Mouse (Mus musculus) liver, embryonic 16.5 days (tissue): ENCODE data around the gene Lipe. TPM values are rescaled to one million over a fixed set of nuclear protein-coding genes. Genes with fewer than 3 reads are reported as not detected.
"Not testable (repeated sequence)": the region's sequence is repeated elsewhere in the genome, so short reads cannot be mapped to it uniquely, and the experiment has no call there.

Experiments
- ATAC-seq: fragments of 200-750 bp; cut with Nextera tagmentation; 2 replicates; pipeline ENCODE4 v1.8.0; 2017; ENCODE audit warnings: low read depth, mild to moderate bottlenecking, moderate number of reproducible peaks, moderate library complexity
- H3K27ac ChIP-seq: fragments of 300-500 bp; sonication (generic); 2 replicates; pipeline ENCODE4 v1.5.1; 2014; ENCODE audit warnings: mild to moderate bottlenecking, low read length
- H3K27me3 ChIP-seq: fragments of 300-500 bp; sonication (generic); 2 replicates; pipeline ENCODE4 v1.6.1; 2014; ENCODE audit warnings: low read depth, low read length, mixed read lengths; ENCODE audit not compliant: control insufficient read depth, insufficient read depth
- H3K36me3 ChIP-seq: fragments of 300-500 bp; sonication (generic); 2 replicates; pipeline ENCODE4 v1.6.1; 2014; ENCODE audit warnings: mild to moderate bottlenecking; ENCODE audit not compliant: control insufficient read depth, insufficient read depth
- H3K4me1 ChIP-seq: fragments of 300-500 bp; sonication (generic); 2 replicates; pipeline ENCODE4 v1.6.1; 2014; ENCODE audit warnings: low read depth, low read length, mixed read lengths; ENCODE audit not compliant: control insufficient read depth
- H3K4me2 ChIP-seq: fragments of 300-500 bp; sonication (generic); 2 replicates; pipeline ENCODE4 v1.6.1; 2014; ENCODE audit warnings: low read depth, low read length, mixed read lengths
- H3K4me3 ChIP-seq: fragments of 300-500 bp; sonication (generic); 2 replicates; pipeline ENCODE4 v1.5.1; 2014; ENCODE audit warnings: low read depth, mild to moderate bottlenecking, low read length
- H3K9ac ChIP-seq: fragments of 300-500 bp; sonication (generic); 2 replicates; pipeline ENCODE4 v1.6.1; 2014; ENCODE audit warnings: low read depth, low read length
- H3K9me3 ChIP-seq: fragments of 300-500 bp; sonication (generic); replicated peaks from 2 replicates; pipeline ENCODE4 v1.6.1; 2016; ENCODE audit warnings: low read length; ENCODE audit not compliant: control insufficient read depth
- WGBS: fragments of 180-500 bp; shearing (Covaris S2); extraction: QIAGEN DNeasy Blood & Tissue Kit; methylation state at CpG from one replicate; pipeline ENCODE4 v1.1.7; 2014; ENCODE audit not compliant: insufficient replicate concordance; 5-methylcytosine and 5-hydroxymethylcytosine counted together
- polyA plus RNA-seq: library from polyadenylated mRNA; unstranded; fragments of >200 nt; fragmentation: Nextera tagmentation; extraction: Ambion mirVana; gene quantifications from 2 replicates; pipeline ENCODE4 v1.2.1, GENCODE M21; 2015

Lipe gene
- polyA plus RNA-seq, 1 experiment from 2014 or later = 3.8 TPM

DNA sequence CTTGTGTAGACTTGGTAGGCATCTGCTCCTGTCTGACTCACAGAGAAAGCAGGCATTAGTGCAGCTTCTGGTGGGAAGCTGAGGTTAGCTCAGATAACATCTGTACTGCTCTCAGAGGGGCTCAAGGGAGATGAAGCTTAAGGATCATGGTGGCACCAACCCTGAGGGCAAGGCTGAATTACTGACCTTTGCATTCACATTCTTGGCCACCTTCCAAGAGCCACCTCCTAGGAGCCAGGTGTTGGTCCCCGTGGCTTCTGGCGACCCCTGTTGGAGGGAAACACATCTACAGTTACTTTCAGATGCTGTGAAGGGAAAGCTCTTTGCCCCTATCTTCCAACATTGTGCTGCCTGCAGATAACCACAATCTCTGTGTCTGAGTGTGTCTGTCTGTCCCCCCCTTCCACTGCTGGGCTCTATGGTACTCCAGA lies 4.2 kb upstream of the Lipe start:
- H3K4me1 ChIP-seq = peaks cover 5% of the 10 kb centered on the region
- no peaks in the 10 kb centered on the region for H3K9me3 ChIP-seq
- no peaks in the 10 kb centered on the region for H3K27me3 ChIP-seq
- ATAC-seq = peak; percentile 54; the same call in 1 of the 2 replicates
- H3K4me2 ChIP-seq = no peak overlapping the region
- H3K27ac ChIP-seq = no peak overlapping the region
- H3K9ac ChIP-seq = no peak overlapping the region
- H3K36me3 ChIP-seq = no peaks in the 10 kb centered on the region
- no peak overlapping the region for H3K4me3 ChIP-seq
- WGBS = 0% methylated on average over 2 of the region's 2 CpGs

GRCm38 (mm10) chr7:25401986-25402385 lies 3.5 kb upstream of the Lipe start:
- no peak for ATAC-seq
- WGBS = 55% methylated on average over 5 of the region's 5 CpGs
- Histone ChIP-seq H3K9ac (no peak overlapping the region), H3K4me1 (peaks cover 5% of the 10 kb centered on the region), H3K9me3 (no peaks in the 10 kb centered on the region), H3K36me3 (no peaks in the 10 kb centered on the region), H3K4me3 (no peak overlapping the region), H3K4me2 (no peak overlapping the region), H3K27me3 (no peaks in the 10 kb centered on the region), H3K27ac (no peak overlapping the region)

DNA sequence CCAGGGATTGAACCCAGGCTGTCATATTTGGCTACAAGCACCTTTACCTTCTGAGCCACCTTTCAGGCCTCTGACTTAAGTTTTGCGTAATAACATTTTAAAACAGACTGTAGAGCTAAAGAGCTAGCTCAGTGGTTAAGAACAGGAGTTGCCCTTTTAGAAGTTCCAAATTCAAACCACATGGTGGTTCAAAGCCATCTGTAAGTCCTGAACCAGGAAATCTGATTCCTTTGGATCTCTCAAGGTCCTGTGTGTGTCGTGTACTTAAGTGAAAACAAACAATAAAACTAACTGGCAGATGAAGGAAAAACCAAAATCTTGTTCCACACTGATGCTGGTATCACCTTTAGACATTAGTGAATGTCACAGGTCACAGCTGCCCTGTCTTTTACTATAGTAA lies 3.0 kb upstream of the Lipe start:
- Histone ChIP-seq H3K4me1 (peaks cover 5% of the 10 kb centered on the region), H3K36me3 (no peaks in the 10 kb centered on the region), H3K27ac (no peak overlapping the region), H3K9ac (no peak overlapping the region), H3K9me3 (no peaks in the 10 kb centered on the region), H3K4me3 (no peak overlapping the region), H3K27me3 (no peaks in the 10 kb centered on the region), H3K4me2 (no peak overlapping the region)
- 69% methylated on average over 2 of the region's 2 CpGs for WGBS
- no peak for ATAC-seq

- H3K36me3 ChIP-seq, H3K4me2 ChIP-seq, H3K4me3 ChIP-seq, H3K27ac ChIP-seq, H3K27me3 ChIP-seq, H3K9ac ChIP-seq, H3K9me3 ChIP-seq, ATAC-seq: not testable (repeated sequence)
- H3K4me1 ChIP-seq = peaks cover 23% of the 10 kb centered on the region
These were observed 518 bp upstream of the Lipe start for GRCm38 (mm10) chr7:25399028-25399427.

- Histone ChIP-seq H3K4me1 (peaks cover 27% of the 10 kb centered on the region), H3K4me3 (no peak overlapping the region), H3K27ac (no peak overlapping the region), H3K4me2 (peak overlapping the region; percentile 86; the same call in 1 of the 2 replicates), H3K27me3 (no peaks in the 10 kb centered on the region), H3K9me3 (no peaks in the 10 kb centered on the region), H3K9ac (no peak overlapping the region), H3K36me3 (no peaks in the 10 kb centered on the region)
- 89% methylated on average over 14 of the region's 14 CpGs for WGBS
- no peak for ATAC-seq
These were observed 1.9 kb downstream of the Lipe start for GRCm38 (mm10) chr7:25396621-25397020.

GRCm38 (mm10) chr7:25395558-25396521 lies 2.7 kb downstream of the Lipe start:
- H3K4me3 ChIP-seq = peak overlapping the region; percentile 67
- peak; percentile 96 for ATAC-seq
- H3K27me3 ChIP-seq = no peaks in the 10 kb centered on the region
- peak overlapping the region; percentile 62 for H3K9ac ChIP-seq
- no peaks in the 10 kb centered on the region for H3K9me3 ChIP-seq
- H3K27ac ChIP-seq = peak overlapping the region; percentile 64
- H3K36me3 ChIP-seq = no peaks in the 10 kb centered on the region
- peaks cover 34% of the 10 kb centered on the region for H3K4me1 ChIP-seq
- H3K4me2 ChIP-seq = peak overlapping the region; percentile 86
- WGBS = 5% methylated on average over 52 of the region's 52 CpGs

DNA sequence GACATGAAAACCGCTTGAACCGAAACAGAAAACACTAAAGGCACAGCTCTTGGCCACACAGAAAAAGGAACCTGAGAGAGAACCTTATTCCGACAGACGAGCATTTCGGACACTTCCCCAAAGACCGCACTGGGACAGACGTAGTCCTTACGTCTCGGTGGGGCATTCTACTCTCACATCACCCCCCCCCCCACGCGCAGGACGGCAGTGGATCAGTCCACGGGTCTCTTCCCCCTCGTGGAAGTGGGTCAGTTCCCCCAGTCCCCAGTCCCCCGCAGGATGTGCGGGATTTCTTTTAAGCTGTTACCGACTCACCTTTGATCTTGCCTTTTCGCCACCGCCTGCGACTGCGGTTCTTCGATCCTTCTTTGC lies 3.3 kb downstream of the Lipe start:
- H3K4me1 ChIP-seq = peaks cover 41% of the 10 kb centered on the region
- WGBS = under 1% methylated on average over 22 of the region's 22 CpGs
- no peaks in the 10 kb centered on the region for H3K36me3 ChIP-seq
- no peaks in the 10 kb centered on the region for H3K27me3 ChIP-seq
- 0 out of 2 replicates have a peak, but pooled peaks have one; percentile 4 for ATAC-seq
- H3K9me3 ChIP-seq = no peaks in the 10 kb centered on the region
- peak overlapping the region; percentile 62 for H3K9ac ChIP-seq
- peak overlapping the region; percentile 67 for H3K4me3 ChIP-seq
- peak overlapping the region; percentile 64 for H3K27ac ChIP-seq
- H3K4me2 ChIP-seq = peak overlapping the region; percentile 86

- peak overlapping the region; percentile 62 for H3K9ac ChIP-seq
- 19% methylated on average over 7 of the region's 7 CpGs for WGBS
- H3K9me3 ChIP-seq = no peaks in the 10 kb centered on the region
- peak overlapping the region; percentile 86 for H3K4me2 ChIP-seq
- H3K27me3 ChIP-seq = no peaks in the 10 kb centered on the region
- H3K4me3 ChIP-seq = peak overlapping the region; percentile 67
- no peak for ATAC-seq
- peak overlapping the region; percentile 40; the same call in 1 of the 2 replicates for H3K27ac ChIP-seq
- no peaks in the 10 kb centered on the region for H3K36me3 ChIP-seq
- H3K4me1 ChIP-seq = peaks cover 45% of the 10 kb centered on the region
These were observed 3.8 kb downstream of the Lipe start for GRCm38 (mm10) chr7:25394754-25395153.

GRCm38 (mm10) chr7:25393451-25394210 lies 4.9 kb downstream of the Lipe start:
- Histone ChIP-seq H3K9ac (no peak overlapping the region), H3K9me3 (no peaks in the 10 kb centered on the region), H3K4me3 (no peak overlapping the region), H3K27me3 (no peaks in the 10 kb centered on the region), H3K36me3 (no peaks in the 10 kb centered on the region), H3K4me2 (no peak overlapping the region), H3K4me1 (peaks cover 51% of the 10 kb centered on the region), H3K27ac (no peak overlapping the region)
- WGBS = 65% methylated on average over 8 of the region's 8 CpGs
- ATAC-seq = no peak
